Mouse (Mus musculus) embryonic facial prominence, embryonic 12.5 days (tissue): ENCODE results near the gene Ddx27. TPM values are rescaled to one million over a fixed set of nuclear protein-coding genes. Genes with fewer than 3 reads are reported as not detected.

Experiments used
- ATAC-seq: fragments of 200-750 bp; cut with Nextera tagmentation; 2 replicates; pipeline ENCODE4 v1.8.0; 2017; ENCODE audit not compliant: insufficient number of reproducible peaks, insufficient read depth, low FRiP score, low TSS enrichment
- H3K27ac ChIP-seq: fragments of 300-500 bp; sonication (generic); 2 replicates; pipeline ENCODE4 v1.5.1; 2016; ENCODE audit warnings: mild to moderate bottlenecking
- H3K27me3 ChIP-seq: fragments of 300-500 bp; sonication (generic); 2 replicates; pipeline ENCODE4 v1.6.1; 2016; ENCODE audit warnings: mild to moderate bottlenecking, moderate library complexity
- H3K36me3 ChIP-seq: fragments of 300-500 bp; sonication (generic); 2 replicates; pipeline ENCODE4 v1.6.1; 2016; ENCODE audit warnings: mild to moderate bottlenecking
- H3K4me1 ChIP-seq: fragments of 300-500 bp; sonication (generic); 2 replicates; pipeline ENCODE4 v1.6.1; 2016
- H3K4me2 ChIP-seq: fragments of 300-500 bp; sonication (generic); replicated peaks from 2 replicates; pipeline ENCODE4 v1.6.1; 2016; ENCODE audit warnings: mild to moderate bottlenecking, moderate library complexity
- H3K4me3 ChIP-seq: fragments of 300-500 bp; sonication (generic); 2 replicates; pipeline ENCODE4 v1.5.1; 2016; ENCODE audit warnings: mild to moderate bottlenecking
- H3K9ac ChIP-seq: fragments of 300-500 bp; sonication (generic); 2 replicates; pipeline ENCODE4 v1.6.1; 2016; ENCODE audit warnings: mild to moderate bottlenecking, moderate library complexity
- H3K9me3 ChIP-seq: fragments of 300-500 bp; sonication (generic); 2 replicates; pipeline ENCODE4 v1.6.1; 2016; ENCODE audit warnings: mild to moderate bottlenecking, moderate library complexity
- WGBS: fragments of 180-500 bp; shearing (Covaris S2); methylation state at CpG from one replicate; pipeline ENCODE4 v1.1.7; 2016; 5-methylcytosine and 5-hydroxymethylcytosine counted together
- polyA plus RNA-seq: library from polyadenylated mRNA; unstranded; fragments of >200 nt; fragmentation: Nextera tagmentation; extraction: Ambion mirVana; gene quantifications from 2 replicates; pipeline ENCODE4 v1.2.1, GENCODE M21; 2016

Ddx27 gene
- 57.4 and 60.2 TPM in 2 replicates for polyA plus RNA-seq

DNA sequence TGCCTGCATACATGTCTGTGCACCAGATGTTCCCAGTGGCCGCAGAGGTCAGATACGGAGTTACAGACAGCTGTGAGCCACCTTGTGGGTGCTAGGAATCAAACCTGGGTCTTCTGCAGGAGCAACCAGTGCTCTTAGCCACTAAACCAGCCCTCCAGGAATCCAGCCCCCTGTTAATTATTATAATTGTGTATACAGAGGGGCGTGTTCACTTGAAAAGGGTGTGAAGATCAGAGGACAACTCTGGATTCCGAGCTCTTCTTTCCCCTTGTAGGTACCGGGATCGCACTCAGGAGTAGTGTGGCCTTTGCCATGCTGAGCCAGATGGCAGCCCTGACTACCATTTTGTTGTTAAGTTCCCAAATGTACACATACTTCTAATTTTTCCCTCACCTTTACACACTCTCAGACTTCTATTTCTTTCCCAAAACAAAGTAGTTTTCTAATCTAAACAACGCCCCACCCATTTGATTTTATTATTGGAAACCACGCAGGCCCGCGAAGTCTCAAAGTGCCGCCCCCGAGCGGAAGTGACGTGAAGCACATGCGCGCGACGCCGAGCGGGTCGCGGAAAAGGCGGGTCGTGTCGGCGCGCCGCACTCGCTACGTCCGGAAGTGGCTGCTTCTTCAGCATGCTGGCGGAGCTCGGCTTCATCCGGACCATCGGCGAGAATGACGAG is at the start of gene Ddx27:
Gene Ddx27, plus strand, starts transcription at position 492 of the 680 bp plus-strand sequence.
- WGBS, result 2% methylated on average over 37 of the region's 37 CpGs
- peak; percentile 70 for ATAC-seq

DNA sequence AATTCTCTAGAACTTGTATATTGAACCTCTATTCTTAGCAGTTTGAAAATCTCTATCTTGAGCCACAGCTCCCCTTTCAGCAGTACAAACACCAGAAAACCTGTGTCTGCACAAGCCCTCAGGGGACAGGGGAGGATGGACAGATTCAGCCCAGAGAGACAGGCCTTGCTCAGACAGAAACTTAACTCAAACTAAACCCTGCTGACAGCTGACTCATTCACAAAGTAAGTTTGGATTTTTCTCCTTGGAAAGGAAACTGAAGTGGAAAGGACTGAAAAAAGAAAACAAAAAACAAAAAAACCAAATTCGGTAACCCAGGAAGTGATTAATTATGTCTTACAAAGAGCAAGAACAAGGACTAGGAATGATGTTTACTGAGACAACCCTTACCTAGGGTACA is 41.8 kb upstream of the Ddx27 start:
- Histone ChIP-seq H3K9ac (no peak overlapping the region), H3K9me3 (no peaks in the 10 kb centered on the region), H3K4me1 (0 out of 2 replicates have a peak, but pooled peaks cover 27% of the 10 kb centered on the region), H3K4me3 (no peak overlapping the region), H3K36me3 (no peaks in the 10 kb centered on the region), H3K4me2 (no peak overlapping the region), H3K27ac (no peak overlapping the region), H3K27me3 (no peaks in the 10 kb centered on the region)
- ATAC-seq, result no peak
- 56% methylated on average over 1 of the region's 1 CpGs for WGBS

More for the DNA sequence above, at the start of gene Ddx27:
- Histone ChIP-seq H3K36me3 (peaks cover 23% of the 10 kb centered on the region), H3K4me3 (peak within 1 kb of the TSS; percentile 91), H3K27ac (peak within 1 kb of the TSS; percentile 86), H3K27me3 (no peaks in the 10 kb centered on the region), H3K9me3 (no peaks in the 10 kb centered on the region), H3K4me2 (peak within 1 kb of the TSS; percentile 93), H3K9ac (peak within 1 kb of the TSS; percentile 84), H3K4me1 (peaks cover 12% of the 10 kb centered on the region)

DNA sequence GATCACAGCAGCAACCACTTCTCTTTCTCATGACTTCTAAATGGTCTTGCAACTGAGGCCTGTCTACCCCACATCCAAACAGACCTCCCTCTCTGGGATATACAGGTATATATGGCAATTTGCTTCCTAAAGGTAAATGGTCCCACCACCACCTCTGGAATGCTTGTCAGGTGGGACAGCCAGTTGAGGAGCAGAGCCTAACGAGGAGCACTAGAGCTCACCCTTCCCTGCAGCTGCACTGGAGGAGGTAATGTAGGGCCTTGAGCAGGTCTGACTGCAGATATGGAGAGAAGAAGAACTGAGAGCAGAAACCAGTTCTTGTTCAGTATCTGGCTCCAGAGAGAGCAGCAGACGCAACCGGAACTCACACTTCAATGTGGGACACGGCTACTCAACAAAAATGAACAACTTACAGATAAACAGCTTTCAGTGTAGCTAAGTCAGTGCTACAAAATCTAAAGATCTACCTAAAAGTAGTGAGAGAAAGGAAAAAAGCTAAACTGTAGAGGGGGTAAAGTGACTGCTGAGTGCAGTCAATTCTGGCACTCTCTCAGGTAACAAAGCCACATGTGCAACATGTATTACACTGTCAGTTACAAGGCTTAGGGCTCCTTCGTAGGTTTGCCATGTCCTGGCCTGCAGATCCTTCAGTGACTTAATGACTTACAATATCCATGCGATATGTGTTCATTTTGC is 40.7 kb upstream of the Ddx27 start:
- WGBS, result 85% methylated on average over 6 of the region's 6 CpGs
- Histone ChIP-seq H3K4me1 (0 out of 2 replicates have a peak, but pooled peaks cover 27% of the 10 kb centered on the region), H3K36me3 (no peaks in the 10 kb centered on the region), H3K27ac (no peak overlapping the region), H3K4me3 (no peak overlapping the region), H3K9ac (no peak overlapping the region), H3K9me3 (no peaks in the 10 kb centered on the region), H3K4me2 (no peak overlapping the region), H3K27me3 (no peaks in the 10 kb centered on the region)
- ATAC-seq, result no peak

DNA sequence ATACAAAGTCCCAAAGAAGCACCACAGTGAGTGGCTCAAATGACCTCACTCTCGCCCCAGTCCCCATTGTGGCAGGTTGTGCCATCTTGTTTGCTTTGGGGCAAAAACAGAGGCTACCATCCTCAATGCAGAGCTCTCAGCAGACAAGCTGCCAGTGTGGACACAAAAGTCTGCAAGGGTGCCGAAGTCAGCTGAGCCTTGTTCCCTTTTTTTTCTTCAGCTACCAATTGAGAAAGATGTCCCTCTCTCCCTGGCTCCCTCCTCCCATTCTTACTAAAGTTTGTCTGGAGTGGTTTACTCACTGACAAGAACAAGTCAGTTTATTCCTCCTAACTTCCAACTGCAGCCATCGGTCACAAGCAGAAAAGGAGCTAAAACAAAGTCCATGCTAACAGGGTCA is 38.6 kb upstream of the Ddx27 start:
- Histone ChIP-seq H3K4me3 (no peak overlapping the region), H3K9ac (no peak overlapping the region), H3K9me3 (no peaks in the 10 kb centered on the region), H3K36me3 (no peaks in the 10 kb centered on the region), H3K27ac (no peak overlapping the region), H3K4me1 (0 out of 2 replicates have a peak, but pooled peaks cover 27% of the 10 kb centered on the region), H3K27me3 (no peaks in the 10 kb centered on the region), H3K4me2 (no peak overlapping the region)
- 61% methylated on average over 3 of the region's 3 CpGs for WGBS
- ATAC-seq, result no peak

DNA sequence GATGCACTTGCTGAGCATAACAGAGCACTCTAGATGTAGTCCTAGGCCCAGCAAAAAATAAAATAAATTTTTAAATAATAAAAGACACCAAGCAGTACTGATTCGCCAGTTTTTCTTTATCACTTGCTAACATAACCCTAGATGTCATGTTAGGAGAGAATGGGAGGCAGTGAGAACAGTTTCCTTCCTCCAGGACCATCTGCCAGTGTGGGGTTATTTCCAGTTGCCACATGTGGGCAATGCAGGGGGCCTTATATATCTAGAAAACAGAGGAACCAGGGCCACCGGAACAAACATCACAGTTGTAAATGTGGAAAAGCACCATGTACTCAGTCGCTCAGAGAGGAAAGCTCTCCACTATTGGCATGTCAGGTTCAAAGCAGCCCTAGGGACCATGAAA is 37.5 kb upstream of the Ddx27 start:
- no peak for ATAC-seq
- WGBS, result 66% methylated on average over 3 of the region's 3 CpGs
- Histone ChIP-seq H3K4me3 (no peak overlapping the region), H3K27me3 (no peaks in the 10 kb centered on the region), H3K4me1 (0 out of 2 replicates have a peak, but pooled peaks cover 24% of the 10 kb centered on the region), H3K27ac (no peak overlapping the region), H3K4me2 (no peak overlapping the region), H3K36me3 (no peaks in the 10 kb centered on the region), H3K9ac (no peak overlapping the region), H3K9me3 (no peaks in the 10 kb centered on the region)

DNA sequence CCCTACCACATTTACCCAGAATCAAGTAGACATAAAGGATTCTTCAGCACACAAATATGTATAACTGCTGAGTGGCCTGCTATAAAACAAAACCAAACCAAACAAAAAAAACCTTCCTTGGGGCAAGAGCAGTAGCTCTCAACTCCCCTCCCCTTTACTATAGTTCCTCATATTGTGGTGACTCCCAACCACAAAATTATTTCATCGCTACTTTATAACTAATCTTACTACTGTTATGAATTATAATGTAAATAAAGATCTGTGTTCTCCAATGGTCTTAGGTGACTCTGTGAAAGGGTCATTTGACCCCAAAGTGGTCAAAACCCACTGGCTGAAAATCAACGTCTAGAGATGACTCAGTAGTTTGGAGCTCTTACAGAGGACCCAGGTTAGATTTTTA is 34.8 kb upstream of the Ddx27 start:
- WGBS, result 77% methylated on average over 2 of the region's 2 CpGs
- H3K27me3 ChIP-seq, result no peaks in the 10 kb centered on the region

DNA sequence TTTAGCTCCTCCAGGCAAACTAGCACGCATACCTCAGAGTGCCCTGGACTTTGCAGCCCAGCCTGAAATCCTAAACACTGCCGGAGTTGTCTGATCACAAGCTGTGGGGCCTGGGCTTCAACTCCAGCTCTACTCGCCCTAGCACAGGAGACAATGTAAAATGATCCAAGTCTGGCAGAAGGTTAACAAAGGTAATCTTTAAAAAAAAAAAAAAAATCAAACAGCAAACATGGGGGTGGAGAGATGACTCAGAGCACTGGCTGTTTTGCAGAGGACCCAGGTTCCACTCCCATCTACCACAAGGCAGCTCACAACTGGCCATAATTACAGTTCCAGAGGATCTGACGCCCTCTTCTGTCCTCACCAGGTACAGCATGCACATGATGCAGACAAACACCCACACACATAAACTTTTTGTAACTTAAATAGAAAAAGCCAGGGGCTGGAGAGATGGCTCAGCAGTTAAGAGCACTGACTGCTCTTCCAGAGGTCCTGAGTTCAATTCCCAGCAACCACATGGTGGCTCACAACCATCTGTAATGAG is 31.6 kb upstream of the Ddx27 start:
- Histone ChIP-seq H3K27ac (no peak overlapping the region), H3K9ac (no peak overlapping the region), H3K4me2 (no peak overlapping the region), H3K4me1 (no peaks in the 10 kb centered on the region), H3K36me3 (no peaks in the 10 kb centered on the region), H3K4me3 (no peak overlapping the region), H3K9me3 (no peaks in the 10 kb centered on the region), H3K27me3 (no peaks in the 10 kb centered on the region)
- ATAC-seq, result no peak
- 78% methylated on average over 4 of the region's 4 CpGs for WGBS

More for the DNA sequence above, 34.8 kb upstream of the Ddx27 start:
- no peaks in the 10 kb centered on the region for H3K9me3 ChIP-seq
- no peak overlapping the region for H3K4me3 ChIP-seq
- no peaks in the 10 kb centered on the region for H3K36me3 ChIP-seq
- H3K4me2 ChIP-seq, result no peak overlapping the region
- ATAC-seq, result no peak
- 0 out of 2 replicates have a peak, but pooled peaks cover 20% of the 10 kb centered on the region for H3K4me1 ChIP-seq
- no peak overlapping the region for H3K27ac ChIP-seq
- H3K9ac ChIP-seq, result no peak overlapping the region

DNA sequence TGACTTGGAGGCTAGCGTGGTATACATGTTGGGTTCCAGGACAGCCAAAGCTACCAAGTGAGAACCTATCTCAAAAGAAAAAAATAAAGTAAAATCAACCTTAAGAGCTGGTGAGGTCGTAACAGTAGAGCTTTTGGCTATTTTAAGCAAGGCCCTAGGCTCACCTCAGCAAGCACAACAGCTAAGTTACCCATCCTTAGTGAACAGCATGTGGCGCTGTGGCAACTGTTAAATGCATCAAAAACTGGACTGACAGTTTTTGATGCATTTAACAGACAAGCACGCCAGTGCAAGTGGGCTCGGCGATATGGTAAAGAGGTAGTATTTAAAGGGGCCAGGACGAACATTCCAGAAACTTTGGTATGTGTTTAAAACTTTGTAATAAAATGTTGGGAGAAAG is 24.1 kb upstream of the Ddx27 start:
- H3K27ac ChIP-seq, result no peak overlapping the region
- 79% methylated on average over 7 of the region's 7 CpGs for WGBS
- no peak overlapping the region for H3K9ac ChIP-seq
- no peak for ATAC-seq
- no peaks in the 10 kb centered on the region for H3K27me3 ChIP-seq
- no peaks in the 10 kb centered on the region for H3K36me3 ChIP-seq
- peaks cover 39% of the 10 kb centered on the region for H3K4me1 ChIP-seq
- no peak overlapping the region for H3K4me2 ChIP-seq
- H3K9me3 ChIP-seq, result no peaks in the 10 kb centered on the region
- no peak overlapping the region for H3K4me3 ChIP-seq

DNA sequence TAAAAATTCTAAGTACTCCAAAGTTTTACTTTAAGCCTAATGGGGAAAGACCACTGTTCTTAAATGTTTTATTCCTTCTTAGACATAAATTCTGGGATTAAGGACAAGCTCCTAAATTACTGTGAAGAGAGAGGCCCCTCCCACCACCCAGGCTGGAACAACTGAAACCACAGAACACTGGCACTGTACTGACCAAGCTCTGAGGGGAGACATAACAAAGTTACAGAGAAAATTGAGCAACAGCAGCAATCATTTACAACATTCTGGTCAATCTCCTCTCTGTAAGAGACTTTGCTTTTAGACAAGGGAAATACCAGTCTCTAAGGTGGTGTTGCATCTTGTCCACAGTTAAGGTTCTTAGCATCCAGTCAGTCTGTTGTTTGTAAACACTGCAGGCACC is 23.0 kb upstream of the Ddx27 start:
- Histone ChIP-seq H3K4me2 (no peak overlapping the region), H3K27me3 (no peaks in the 10 kb centered on the region), H3K4me3 (no peak overlapping the region), H3K4me1 (peaks cover 39% of the 10 kb centered on the region), H3K9me3 (no peaks in the 10 kb centered on the region), H3K27ac (0 out of 2 replicates have a peak overlapping the region, but pooled peaks have one; percentile 13), H3K36me3 (no peaks in the 10 kb centered on the region), H3K9ac (no peak overlapping the region)
- no peak for ATAC-seq

DNA sequence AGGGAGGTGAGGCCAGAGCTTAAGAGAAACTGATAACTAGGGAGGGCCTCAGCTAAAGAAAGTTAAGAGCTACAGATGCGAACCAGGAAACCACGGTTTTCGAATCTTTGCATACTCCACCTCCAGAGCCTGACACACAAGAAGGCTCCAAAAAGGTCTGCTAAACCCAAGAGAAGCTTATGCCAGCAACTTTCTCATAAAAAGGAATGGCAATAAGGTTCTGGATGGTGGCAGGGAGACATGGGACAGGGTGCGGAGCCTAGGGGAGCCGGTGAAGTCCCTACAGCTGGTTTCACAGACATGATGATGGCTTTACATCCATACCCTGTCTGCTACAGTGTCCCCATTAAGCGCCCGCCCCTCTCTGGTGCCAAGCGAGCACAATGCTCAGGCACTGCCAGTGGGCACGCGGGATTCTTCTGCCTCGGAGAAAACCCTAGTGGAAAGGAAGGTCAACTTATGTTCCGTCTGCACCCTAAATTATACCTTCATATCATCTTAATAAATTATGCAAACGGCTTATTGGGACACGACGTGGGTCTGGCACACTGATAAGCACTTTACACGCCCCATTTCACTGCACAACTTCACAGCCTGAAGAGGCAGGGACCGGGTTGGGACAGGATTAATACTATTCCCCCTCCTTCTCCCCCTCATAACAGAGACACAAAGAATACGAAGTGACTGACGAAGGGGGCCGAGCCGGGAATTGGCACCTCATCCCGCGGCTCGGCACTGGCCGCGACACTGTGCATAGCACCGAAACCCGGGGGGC is 19.8 kb upstream of the Ddx27 start:
- Histone ChIP-seq H3K4me1 (peaks cover 39% of the 10 kb centered on the region), H3K4me2 (peak overlapping the region; percentile 88), H3K9ac (peak overlapping the region; percentile 97), H3K36me3 (no peaks in the 10 kb centered on the region), H3K9me3 (no peaks in the 10 kb centered on the region), H3K4me3 (peak overlapping the region; percentile 92), H3K27ac (peak overlapping the region; percentile 99), H3K27me3 (no peaks in the 10 kb centered on the region)
- WGBS, result 3% methylated on average over 28 of the region's 28 CpGs
- no peak for ATAC-seq

DNA sequence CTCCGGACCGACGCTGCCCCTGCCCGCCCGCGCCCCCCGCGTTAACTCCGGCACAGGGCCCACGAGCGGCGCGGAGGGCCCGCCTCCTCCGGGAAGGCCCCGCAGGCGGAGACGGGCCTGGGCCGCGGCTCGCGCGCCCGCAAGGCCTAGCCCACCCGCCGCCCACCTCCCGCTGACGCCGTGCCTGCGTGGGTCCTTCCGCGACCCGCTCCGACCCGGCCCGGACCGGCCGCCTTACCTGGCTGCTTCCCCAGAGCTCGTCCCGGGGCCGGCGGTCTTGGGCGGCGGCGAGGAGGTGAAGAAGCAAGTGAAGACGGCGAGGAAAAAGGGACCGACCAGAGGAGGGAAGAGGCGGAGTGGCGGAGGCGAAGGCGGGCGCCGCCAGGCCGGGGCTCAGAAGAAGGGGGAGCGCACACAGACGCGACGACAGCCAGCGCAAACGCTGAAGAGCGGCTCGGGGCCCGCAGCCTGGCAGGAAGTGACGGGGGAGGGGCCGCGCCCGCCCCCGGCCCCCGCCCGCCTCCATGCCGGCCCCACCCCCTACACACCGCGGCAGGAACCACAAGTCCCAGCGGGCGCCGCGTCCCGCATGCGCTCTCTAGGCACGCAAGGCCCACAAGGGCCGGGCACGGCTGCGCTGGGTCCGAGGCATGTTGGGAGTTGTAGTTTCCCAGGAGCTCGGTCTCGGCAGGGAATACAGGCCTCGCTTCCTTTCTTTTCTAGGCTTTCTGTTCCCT is 19.0 kb upstream of the Ddx27 start, which contains the start of gene Stau1:
Gene Stau1, minus strand, starts transcription at position 504 of the 737 bp plus-strand sequence.
- under 1% methylated on average over 84 of the region's 88 CpGs for WGBS
- H3K36me3 ChIP-seq, result no peaks in the 10 kb centered on the region
- H3K27ac ChIP-seq, result peak within 1 kb of the TSS; percentile 99
- peak within 1 kb of the TSS; percentile 97 for H3K9ac ChIP-seq
- H3K27me3 ChIP-seq, result no peaks in the 10 kb centered on the region
- peak within 1 kb of the TSS; percentile 92 for H3K4me3 ChIP-seq
- H3K4me1 ChIP-seq, result peaks cover 35% of the 10 kb centered on the region
- H3K4me2 ChIP-seq, result peak within 1 kb of the TSS; percentile 88
- H3K9me3 ChIP-seq, result no peaks in the 10 kb centered on the region
- ATAC-seq, result peak; percentile 99
